Mouse (Mus musculus): ENCODE results near the gene Slc25a41.

- TF ChIP-seq CTCF (IDR thresholded peaks at IDR 0.05) (no peak), EP300 (IDR thresholded peaks at IDR 0.05) (no peak)
Measured at GRCm38 (mm10) chr17:56990115-56990746, 51.2 kb downstream of the Slc25a41 start, which contains the start of gene Clpp.

Measured in lung, postnatal 0 days (tissue).